Mouse (Mus musculus): ENCODE data around the gene Hcfc2. TPM values are rescaled to one million over a fixed set of nuclear protein-coding genes. Genes with fewer than 3 reads are reported as not detected.

Hcfc2 gene
- polyA plus RNA-seq, 1 experiment from 2014 or later = 38.4 TPM

DNA sequence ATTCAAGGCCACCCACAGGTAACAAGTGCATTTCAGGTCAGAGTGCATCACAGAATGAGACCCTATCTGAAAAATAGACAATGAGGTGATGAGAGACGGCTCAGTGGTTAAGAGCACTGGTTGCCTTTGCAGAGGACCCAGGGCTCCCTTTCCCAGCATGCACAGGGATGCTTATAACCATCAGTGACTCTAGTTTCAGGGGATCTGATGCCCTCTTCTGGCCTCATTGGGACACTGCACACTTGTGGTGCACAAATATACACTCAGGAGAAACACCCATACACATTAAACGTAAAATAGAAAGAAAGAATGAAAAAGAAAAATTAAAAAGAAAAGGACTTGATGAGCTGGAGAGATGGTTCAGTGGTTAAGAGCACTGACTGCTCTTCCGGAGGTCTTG lies 95.8 kb downstream of the Hcfc2 start:
- WGBS = 87% methylated on average over 3 of the region's 3 CpGs

More for the DNA sequence above, 95.8 kb downstream of the Hcfc2 start:
- peaks cover 12% of the 10 kb centered on the region; the same call in 1 of the 2 replicates for H3K4me1 ChIP-seq (ENCODE audit: control insufficient read depth, insufficient read depth, low read length)
- ATAC-seq (replicated peaks; ENCODE audit: extremely low read depth, insufficient read depth, low FRiP score) = no peak
- no peak overlapping the region for H3K4me3 ChIP-seq (ENCODE audit: low read length)
- H3K9me3 ChIP-seq (replicated peaks; ENCODE audit: control insufficient read depth, low read length) = peaks cover 3% of the 10 kb centered on the region; the same call in 1 of the 2 replicates
- no peak overlapping the region for H3K9ac ChIP-seq (ENCODE audit: low read length)
- H3K27ac ChIP-seq (ENCODE audit: low read length) = no peak overlapping the region
- H3K27me3 ChIP-seq (ENCODE audit: control insufficient read depth, insufficient read depth, low read length) = no peaks in the 10 kb centered on the region
- H3K36me3 ChIP-seq (ENCODE audit: control insufficient read depth, insufficient read depth) = no peaks in the 10 kb centered on the region
- H3K4me2 ChIP-seq (ENCODE audit: low read depth, low read length) = no peak overlapping the region

Other genes starting within 250 kb of the Hcfc2 start
- gene Gm1553, start 203.5 kb upstream of the Hcfc2 start, polyA plus RNA-seq (2015; fragmentation: Nextera tagmentation; extraction: Ambion mirVana) = not detected in 2 replicates
- 34.1 and 41.3 TPM in 2 replicates for gene 1190007I07Rik, start 72.9 kb upstream of the Hcfc2 start, polyA plus RNA-seq (2015; fragmentation: Nextera tagmentation; extraction: Ambion mirVana)
- 67.4 and 70.7 TPM in 2 replicates for gene Tdg, start 66.3 kb upstream of the Hcfc2 start, polyA plus RNA-seq (2015; fragmentation: Nextera tagmentation; extraction: Ambion mirVana)
- gene Glt8d2, start 5.5 kb upstream of the Hcfc2 start, polyA plus RNA-seq (2015; fragmentation: Nextera tagmentation; extraction: Ambion mirVana) = 4.3 and 5.0 TPM in 2 replicates
- gene Nfyb, start 68.0 kb downstream of the Hcfc2 start, polyA plus RNA-seq (2015; fragmentation: Nextera tagmentation; extraction: Ambion mirVana) = 20.3 and 25.7 TPM in 2 replicates
- gene Txnrd1, start 137.8 kb downstream of the Hcfc2 start, polyA plus RNA-seq (2015; fragmentation: Nextera tagmentation; extraction: Ambion mirVana) = 60.4 and 61.8 TPM in 2 replicates
- 0.21 and 0.22 TPM in 2 replicates for gene Eid3, start 170.5 kb downstream of the Hcfc2 start, polyA plus RNA-seq (2015; fragmentation: Nextera tagmentation; extraction: Ambion mirVana)